Mouse (Mus musculus): ENCODE data around the gene Bend3. TPM values are rescaled to one million over a fixed set of nuclear protein-coding genes. Genes with fewer than 3 reads are reported as not detected.

The Bend3 gene
- polyA plus RNA-seq, 1 experiment from 2014 or later: 0.86 TPM

DNA sequence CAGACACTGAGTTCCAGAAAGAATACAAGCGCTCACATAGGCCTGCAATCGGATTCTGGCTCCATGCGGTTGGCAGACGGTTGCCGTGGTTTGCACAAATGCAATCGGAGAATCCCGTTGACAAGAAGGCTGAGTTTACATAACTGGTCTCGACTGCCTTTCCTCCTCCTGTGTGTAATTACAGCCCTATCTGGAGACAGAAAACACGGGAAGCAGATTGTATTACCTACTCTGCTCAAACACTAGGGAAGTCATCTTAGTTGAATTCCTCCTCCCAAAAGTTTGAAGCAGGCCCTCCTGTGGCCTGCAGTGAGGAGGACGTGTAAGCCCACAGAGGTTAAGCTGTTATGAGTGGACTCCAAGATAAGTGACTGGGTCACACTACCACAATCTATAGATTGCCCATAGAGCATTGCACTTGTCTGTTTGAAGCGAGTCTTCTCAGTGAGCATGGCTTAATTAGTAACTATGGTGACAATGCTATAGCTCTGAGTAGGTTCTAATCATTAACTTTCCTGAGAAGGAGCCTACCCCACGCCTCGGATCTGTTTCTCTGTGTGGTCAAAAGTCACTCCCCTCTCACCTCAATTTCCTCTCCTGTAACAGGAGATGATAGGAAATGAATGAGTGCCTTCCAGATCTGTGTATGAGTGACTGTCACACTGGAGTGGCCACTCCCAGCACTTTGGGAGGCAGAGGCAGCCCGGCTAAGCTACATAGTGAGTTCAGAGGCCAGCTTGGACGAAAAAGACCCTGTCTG lies 37.5 kb upstream of the Bend3 start:
- Histone ChIP-seq H3K9ac (ENCODE audit: low read depth, low read length) (no peak overlapping the region), H3K4me2 (replicated peaks; ENCODE audit: low read depth) (peak overlapping the region; percentile 24; the same call in 1 of the 2 replicates)
- peak; percentile 90 for ATAC-seq

DNA sequence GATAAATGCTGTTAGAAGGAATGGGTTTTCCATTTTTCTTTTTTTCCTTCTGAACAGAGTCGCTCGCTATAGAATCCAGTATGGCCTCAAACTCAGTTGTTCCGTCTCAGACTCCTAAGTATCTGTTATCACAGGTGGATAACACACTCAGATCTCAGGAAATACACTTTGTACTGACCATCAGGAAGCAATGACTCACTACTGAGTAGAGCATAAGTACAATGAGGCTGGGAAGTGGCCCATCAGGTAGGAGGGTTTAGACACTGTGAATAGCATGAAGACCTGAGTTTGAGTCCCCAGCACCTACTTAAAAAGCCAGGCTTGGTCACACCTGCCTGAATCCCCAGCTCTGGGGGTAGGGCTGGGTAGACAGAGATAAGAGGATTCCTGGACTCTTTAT lies 30.0 kb upstream of the Bend3 start:
- no peaks in the 10 kb centered on the region for H3K27me3 ChIP-seq (replicated peaks; ENCODE audit: control insufficient read depth, insufficient read depth, low read length)
- no peak overlapping the region for H3K27ac ChIP-seq (ENCODE audit: low read depth, low read length)
- no peak overlapping the region for H3K4me3 ChIP-seq (ENCODE audit: low read depth, low read length)
- WGBS: 65% methylated on average over 3 of the region's 3 CpGs
- no peak overlapping the region for H3K4me2 ChIP-seq (replicated peaks; ENCODE audit: low read depth)
- H3K36me3 ChIP-seq (ENCODE audit: control insufficient read depth, insufficient read depth): no peaks in the 10 kb centered on the region
- TF ChIP-seq CTCF (IDR thresholded peaks at IDR 0.05; ENCODE audit: low read depth): no peak
- ATAC-seq: peak; percentile 67
- H3K9ac ChIP-seq (ENCODE audit: low read depth, low read length): no peak overlapping the region
- H3K9me3 ChIP-seq (ENCODE audit: control insufficient read depth): no peaks in the 10 kb centered on the region
- no peaks in the 10 kb centered on the region for H3K4me1 ChIP-seq (replicated peaks; ENCODE audit: control insufficient read depth, insufficient read depth, low read length)

More for the DNA sequence above, 37.5 kb upstream of the Bend3 start:
- Histone ChIP-seq H3K9me3 (ENCODE audit: control insufficient read depth) (no peaks in the 10 kb centered on the region), H3K27me3 (replicated peaks; ENCODE audit: control insufficient read depth, insufficient read depth, low read length) (no peaks in the 10 kb centered on the region), H3K4me3 (ENCODE audit: low read depth, low read length) (no peak overlapping the region), H3K36me3 (ENCODE audit: control insufficient read depth, insufficient read depth) (no peaks in the 10 kb centered on the region), H3K27ac (ENCODE audit: low read depth, low read length) (peak overlapping the region; percentile 63), H3K4me1 (replicated peaks; ENCODE audit: control insufficient read depth, insufficient read depth, low read length) (peaks cover 7% of the 10 kb centered on the region; the same call in 1 of the 2 replicates)
- TF ChIP-seq CTCF (IDR thresholded peaks at IDR 0.05; ENCODE audit: low read depth): 0 out of 2 replicates have a peak, but pooled peaks have one; percentile 11
- 36% methylated on average over 15 of the region's 15 CpGs for whole genome bisulfite sequencing

DNA sequence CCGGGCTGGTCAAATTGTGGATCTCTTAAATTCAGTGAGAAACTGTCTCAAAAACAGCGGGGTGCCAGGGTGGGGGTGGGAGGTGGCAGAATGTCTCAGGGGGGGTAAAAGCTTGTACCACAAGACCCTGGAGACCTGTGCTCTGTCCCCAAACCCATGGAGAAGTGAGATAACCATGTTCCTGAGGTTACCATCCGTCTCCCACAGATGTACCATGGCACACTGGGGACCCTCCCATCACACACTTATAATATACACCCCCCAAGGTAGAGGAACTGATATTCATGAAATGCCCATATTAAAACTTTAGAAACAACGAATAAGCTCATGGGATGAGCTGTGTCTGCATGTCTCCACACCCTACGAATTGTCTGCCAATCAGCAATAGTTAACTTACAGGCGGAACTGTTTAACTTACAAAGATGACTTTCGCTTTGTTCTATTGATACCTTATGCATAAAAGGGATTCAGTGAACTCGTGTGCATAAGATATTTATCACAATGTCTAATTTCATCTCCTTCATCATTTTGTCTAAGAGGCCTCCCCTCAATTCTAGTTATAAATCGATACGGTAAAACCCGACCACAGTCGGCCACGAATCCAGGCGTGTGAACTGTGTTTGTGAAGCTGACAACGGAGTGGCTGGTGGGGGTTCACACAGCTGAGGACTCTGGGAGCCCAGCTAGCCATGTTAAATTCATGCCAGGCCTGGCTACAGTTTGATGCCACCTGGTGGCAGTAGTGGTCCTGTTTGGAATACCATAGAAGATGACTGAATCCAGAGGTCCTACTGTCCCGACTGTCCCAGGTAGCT lies 26.6 kb upstream of the Bend3 start:
- H3K27ac ChIP-seq (ENCODE audit: low read depth, low read length): no peak overlapping the region
- WGBS: 23% methylated on average over 16 of the region's 16 CpGs
- H3K4me1 ChIP-seq (replicated peaks; ENCODE audit: control insufficient read depth, insufficient read depth, low read length): no peaks in the 10 kb centered on the region
- TF ChIP-seq CTCF (IDR thresholded peaks at IDR 0.05; ENCODE audit: low read depth): peak; percentile 88
- no peaks in the 10 kb centered on the region for H3K27me3 ChIP-seq (replicated peaks; ENCODE audit: control insufficient read depth, insufficient read depth, low read length)
- H3K9ac ChIP-seq (ENCODE audit: low read depth, low read length): no peak overlapping the region
- H3K9me3 ChIP-seq (ENCODE audit: control insufficient read depth): no peaks in the 10 kb centered on the region
- H3K4me3 ChIP-seq (ENCODE audit: low read depth, low read length): 0 out of 2 replicates have a peak overlapping the region, but pooled peaks have one; percentile 16
- no peaks in the 10 kb centered on the region for H3K36me3 ChIP-seq (ENCODE audit: control insufficient read depth, insufficient read depth)
- peak overlapping the region; percentile 54 for H3K4me2 ChIP-seq (replicated peaks; ENCODE audit: low read depth)
- ATAC-seq: peak; percentile 62

DNA sequence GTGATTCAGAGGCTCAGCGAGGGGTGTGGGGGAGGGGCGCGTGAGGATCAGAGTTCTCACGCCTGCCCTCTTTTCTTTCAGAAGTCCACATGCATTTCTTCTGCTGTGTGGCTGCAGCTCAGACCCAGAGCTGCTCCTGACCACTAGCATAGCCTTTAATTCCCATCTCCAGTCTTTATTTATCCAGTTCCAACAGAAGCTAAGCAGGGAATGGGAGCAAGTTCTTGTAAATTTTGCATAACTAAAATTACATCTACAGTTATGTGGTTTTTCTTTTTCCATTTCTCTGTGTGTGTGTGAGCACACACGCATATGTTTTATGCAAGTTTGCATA lies 26.0 kb upstream of the Bend3 start:
- ATAC-seq: no peak
- no peak overlapping the region for H3K27ac ChIP-seq (ENCODE audit: low read depth, low read length)
- no peak for TF ChIP-seq CTCF (IDR thresholded peaks at IDR 0.05; ENCODE audit: low read depth)
- no peak overlapping the region for H3K9ac ChIP-seq (ENCODE audit: low read depth, low read length)
- 0 out of 2 replicates have a peak, but pooled peaks cover 2% of the 10 kb centered on the region for H3K9me3 ChIP-seq (ENCODE audit: control insufficient read depth)
- H3K4me1 ChIP-seq (replicated peaks; ENCODE audit: control insufficient read depth, insufficient read depth, low read length): no peaks in the 10 kb centered on the region
- WGBS: 17% methylated on average over 5 of the region's 5 CpGs
- H3K27me3 ChIP-seq (replicated peaks; ENCODE audit: control insufficient read depth, insufficient read depth, low read length): no peaks in the 10 kb centered on the region
- no peaks in the 10 kb centered on the region for H3K36me3 ChIP-seq (ENCODE audit: control insufficient read depth, insufficient read depth)
- H3K4me2 ChIP-seq (replicated peaks; ENCODE audit: low read depth): peak overlapping the region; percentile 54
- H3K4me3 ChIP-seq (ENCODE audit: low read depth, low read length): no peak overlapping the region

DNA sequence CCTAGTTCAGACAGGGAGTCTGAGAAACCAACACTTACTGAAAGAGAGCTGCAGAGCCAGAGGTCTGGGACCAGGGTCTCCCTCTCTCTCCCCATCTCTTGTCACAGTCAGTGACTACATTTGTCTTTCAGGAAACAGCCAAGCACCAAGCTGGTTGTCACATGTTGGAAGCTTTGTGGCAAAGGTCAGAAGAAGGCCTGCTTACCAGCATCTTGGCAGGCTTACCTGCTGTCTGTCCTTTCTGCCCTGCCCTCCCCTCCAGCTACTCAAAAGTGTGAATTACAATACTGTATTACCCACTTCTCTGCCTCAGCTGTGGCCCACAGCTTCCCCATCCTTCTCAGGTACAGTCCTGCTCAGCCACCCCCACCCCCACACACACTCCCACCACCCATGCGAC lies 24.4 kb upstream of the Bend3 start:
- no peak for ATAC-seq
- Histone ChIP-seq H3K4me1 (replicated peaks; ENCODE audit: control insufficient read depth, insufficient read depth, low read length) (no peaks in the 10 kb centered on the region), H3K4me3 (ENCODE audit: low read depth, low read length) (no peak overlapping the region), H3K27me3 (replicated peaks; ENCODE audit: control insufficient read depth, insufficient read depth, low read length) (no peaks in the 10 kb centered on the region), H3K9ac (ENCODE audit: low read depth, low read length) (no peak overlapping the region), H3K27ac (ENCODE audit: low read depth, low read length) (no peak overlapping the region), H3K36me3 (ENCODE audit: control insufficient read depth, insufficient read depth) (no peaks in the 10 kb centered on the region), H3K4me2 (replicated peaks; ENCODE audit: low read depth) (no peak overlapping the region), H3K9me3 (ENCODE audit: control insufficient read depth) (0 out of 2 replicates have a peak, but pooled peaks cover 2% of the 10 kb centered on the region)
- TF ChIP-seq CTCF (IDR thresholded peaks at IDR 0.05; ENCODE audit: low read depth): no peak
- 85% methylated on average over 1 of the region's 1 CpGs for WGBS

DNA sequence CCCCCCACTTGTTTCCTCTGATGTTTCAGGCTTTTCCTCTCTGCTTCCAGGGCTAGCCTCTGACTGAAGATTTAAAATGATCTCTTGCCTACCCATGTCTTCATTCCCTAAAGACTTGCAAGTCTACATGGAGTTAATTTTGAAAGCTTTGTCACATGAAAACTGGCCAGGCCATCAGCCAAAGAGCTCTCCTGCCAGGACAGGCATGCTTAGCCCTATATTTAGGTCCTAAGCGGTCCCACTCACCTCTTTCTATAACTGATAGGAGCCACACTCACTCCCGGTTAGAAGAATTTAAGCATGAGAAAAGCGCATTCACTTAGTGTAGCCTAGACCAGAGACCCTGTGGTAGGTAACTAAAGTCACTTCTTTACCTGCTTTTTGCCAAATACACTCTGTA lies 24.0 kb upstream of the Bend3 start:
- no peak overlapping the region for H3K4me2 ChIP-seq (replicated peaks; ENCODE audit: low read depth)
- no peaks in the 10 kb centered on the region for H3K4me1 ChIP-seq (replicated peaks; ENCODE audit: control insufficient read depth, insufficient read depth, low read length)
- no peak for ATAC-seq
- H3K27ac ChIP-seq (ENCODE audit: low read depth, low read length): no peak overlapping the region
- no peaks in the 10 kb centered on the region for H3K27me3 ChIP-seq (replicated peaks; ENCODE audit: control insufficient read depth, insufficient read depth, low read length)
- 0 out of 2 replicates have a peak, but pooled peaks cover 2% of the 10 kb centered on the region for H3K9me3 ChIP-seq (ENCODE audit: control insufficient read depth)
- no peak overlapping the region for H3K4me3 ChIP-seq (ENCODE audit: low read depth, low read length)
- 95% methylated on average over 3 of the region's 3 CpGs for WGBS
- no peak overlapping the region for H3K9ac ChIP-seq (ENCODE audit: low read depth, low read length)
- TF ChIP-seq CTCF (IDR thresholded peaks at IDR 0.05; ENCODE audit: low read depth): no peak
- no peaks in the 10 kb centered on the region for H3K36me3 ChIP-seq (ENCODE audit: control insufficient read depth, insufficient read depth)
